Mouse (Mus musculus) kidney, embryonic 15.5 days (tissue): ENCODE results near the gene Klhl13. TPM values are rescaled to one million over a fixed set of nuclear protein-coding genes. Genes with fewer than 3 reads are reported as not detected.

Source experiments
- ATAC-seq: fragments of 200-750 bp; cut with Nextera tagmentation; replicated peaks from 2 replicates; pipeline ENCODE4 v1.8.0; 2017; ENCODE audit warnings: moderate TSS enrichment; ENCODE audit not compliant: low FRiP score
- H3K27ac ChIP-seq: fragments of 300-500 bp; sonication (generic); 2 replicates; pipeline ENCODE4 v1.5.1; 2015; ENCODE audit warnings: mild to moderate bottlenecking, inconsistent platforms
- H3K27me3 ChIP-seq: fragments of 300-500 bp; sonication (generic); 2 replicates; pipeline ENCODE4 v1.6.1; 2015; ENCODE audit warnings: inconsistent platforms
- H3K36me3 ChIP-seq: fragments of 300-500 bp; sonication (generic); 2 replicates; pipeline ENCODE4 v1.6.1; 2015; ENCODE audit warnings: inconsistent platforms
- H3K4me1 ChIP-seq: fragments of 300-500 bp; sonication (generic); 2 replicates; pipeline ENCODE4 v1.6.1; 2015; ENCODE audit warnings: inconsistent platforms
- H3K4me2 ChIP-seq: fragments of 300-500 bp; sonication (generic); 2 replicates; pipeline ENCODE4 v1.6.1; 2015; ENCODE audit warnings: moderate library complexity, mild to moderate bottlenecking, inconsistent platforms
- H3K4me3 ChIP-seq: fragments of 300-500 bp; sonication (generic); replicated peaks from 2 replicates; pipeline ENCODE4 v1.5.1; 2015; ENCODE audit warnings: mild to moderate bottlenecking, inconsistent platforms
- H3K9ac ChIP-seq: fragments of 300-500 bp; sonication (generic); 2 replicates; pipeline ENCODE4 v1.6.1; 2015; ENCODE audit warnings: mild to moderate bottlenecking, inconsistent platforms
- H3K9me3 ChIP-seq: fragments of 300-500 bp; sonication (generic); replicated peaks from 2 replicates; pipeline ENCODE4 v1.6.1; 2016; ENCODE audit warnings: inconsistent platforms
- WGBS: fragments of 180-500 bp; shearing (Covaris S2); methylation state at CpG from one replicate; pipeline ENCODE4 v1.1.7; 2015; ENCODE audit warnings: mixed read lengths; 5-methylcytosine and 5-hydroxymethylcytosine counted together
- polyA plus RNA-seq: library from polyadenylated mRNA; unstranded; fragments of >200 nt; fragmentation: Nextera tagmentation; extraction: Ambion mirVana; gene quantifications from 2 replicates; pipeline ENCODE4 v1.2.1, GENCODE M21; 2015

Gene Klhl13
- polyA plus RNA-seq, 1 experiment from 2014 or later, result 46.9 TPM

DNA sequence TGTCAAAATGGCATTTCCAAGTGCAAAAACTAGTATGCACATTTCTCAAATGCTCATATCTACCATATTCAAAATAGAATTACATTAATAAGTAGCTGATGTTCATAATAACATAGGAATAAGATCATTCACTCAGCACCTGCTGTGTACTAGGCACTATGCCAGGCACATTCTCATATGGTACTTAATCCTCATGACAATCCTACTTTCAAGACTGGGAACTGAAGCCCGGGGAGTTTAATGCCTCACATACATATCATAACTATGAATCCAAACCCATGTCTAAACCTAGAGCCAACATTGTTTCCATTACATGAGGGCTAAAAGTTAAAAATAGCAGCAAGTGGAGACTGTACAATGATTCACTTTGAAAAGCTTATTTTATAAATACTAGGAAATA lies 97.3 kb downstream of the Klhl13 start:
- Histone ChIP-seq H3K36me3 (no peaks in the 10 kb centered on the region), H3K4me2 (no peak overlapping the region), H3K4me1 (no peaks in the 10 kb centered on the region), H3K27me3 (no peaks in the 10 kb centered on the region), H3K27ac (no peak overlapping the region), H3K9me3 (no peaks in the 10 kb centered on the region), H3K9ac (no peak overlapping the region), H3K4me3 (no peak overlapping the region)
- WGBS, result 92% methylated on average over 1 of the region's 1 CpGs
- ATAC-seq, result no peak

DNA sequence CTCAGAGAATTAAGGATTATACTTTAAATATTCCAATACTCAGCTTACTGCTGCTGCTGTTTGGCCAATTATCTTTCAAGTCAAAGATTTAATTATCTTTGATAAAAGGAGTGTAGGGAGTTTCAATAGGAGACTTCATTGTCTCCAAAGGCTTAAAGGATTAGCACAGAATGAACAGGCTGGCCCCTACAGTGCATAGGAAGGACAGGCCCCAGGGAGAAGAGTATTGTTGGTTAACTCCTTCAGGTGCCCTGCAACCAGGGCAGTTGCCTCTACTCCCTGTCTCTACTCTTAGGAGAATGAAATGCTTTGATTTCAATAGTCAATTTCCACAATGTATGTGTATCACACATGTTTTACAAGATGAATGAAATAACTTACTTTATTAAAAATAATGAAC lies 116.1 kb downstream of the Klhl13 start:
- Histone ChIP-seq H3K9ac (no peak overlapping the region), H3K9me3 (no peaks in the 10 kb centered on the region), H3K4me2 (no peak overlapping the region), H3K4me1 (no peaks in the 10 kb centered on the region), H3K27ac (no peak overlapping the region), H3K4me3 (no peak overlapping the region), H3K27me3 (no peaks in the 10 kb centered on the region), H3K36me3 (no peaks in the 10 kb centered on the region)
- no peak for ATAC-seq
